Mouse (Mus musculus): Measurements from ENCODE around the gene Usp47. TPM values are rescaled to one million over a fixed set of nuclear protein-coding genes. Genes with fewer than 3 reads are reported as not detected.

Gene Usp47
- polyA plus RNA-seq, 1 experiment from 2014 or later: 55.1 TPM

GRCm38 (mm10) chr7:112040271-112040670 is 17.0 kb downstream of the Usp47 start:
- no peak overlapping the region for H3K4me3 ChIP-seq
- H3K9me3 ChIP-seq (replicated peaks): no peaks in the 10 kb centered on the region
- H3K4me1 ChIP-seq (replicated peaks): peaks cover 39% of the 10 kb centered on the region
- H3K27ac ChIP-seq: peak overlapping the region; percentile 46
- no peak overlapping the region for H3K9ac ChIP-seq
- ATAC-seq (replicated peaks; ENCODE audit: insufficient number of reproducible peaks, insufficient read depth, low FRiP score, low read depth): no peak
- H3K36me3 ChIP-seq: no peaks in the 10 kb centered on the region
- H3K27me3 ChIP-seq: no peaks in the 10 kb centered on the region
- H3K4me2 ChIP-seq: peak overlapping the region; percentile 23; the same call in 1 of the 2 replicates

GRCm38 (mm10) chr7:112042758-112043157 is 19.5 kb downstream of the Usp47 start:
- H3K4me2 ChIP-seq: no peak overlapping the region
- no peak overlapping the region for H3K4me3 ChIP-seq
- H3K4me1 ChIP-seq (replicated peaks): peaks cover 26% of the 10 kb centered on the region
- WGBS: 40% methylated on average over 2 of the region's 2 CpGs
- H3K9ac ChIP-seq: no peak overlapping the region
- H3K27me3 ChIP-seq: no peaks in the 10 kb centered on the region
- no peaks in the 10 kb centered on the region for H3K9me3 ChIP-seq (replicated peaks)
- no peak overlapping the region for H3K27ac ChIP-seq
- no peak for ATAC-seq (replicated peaks; ENCODE audit: insufficient number of reproducible peaks, insufficient read depth, low FRiP score, low read depth)
- no peaks in the 10 kb centered on the region for H3K36me3 ChIP-seq

GRCm38 (mm10) chr7:112045249-112045648 is 21.9 kb downstream of the Usp47 start:
- no peak overlapping the region for H3K27ac ChIP-seq
- H3K4me3 ChIP-seq: no peak overlapping the region
- H3K4me2 ChIP-seq: no peak overlapping the region
- no peaks in the 10 kb centered on the region for H3K27me3 ChIP-seq
- peaks cover 3% of the 10 kb centered on the region; the same call in 1 of the 2 replicates for H3K36me3 ChIP-seq
- H3K4me1 ChIP-seq (replicated peaks): peaks cover 13% of the 10 kb centered on the region
- no peak overlapping the region for H3K9ac ChIP-seq
- no peaks in the 10 kb centered on the region for H3K9me3 ChIP-seq (replicated peaks)
- ATAC-seq (replicated peaks; ENCODE audit: insufficient number of reproducible peaks, insufficient read depth, low FRiP score, low read depth): no peak
- WGBS: 86% methylated on average over 1 of the region's 1 CpGs

GRCm38 (mm10) chr7:112045794-112046388 is 22.6 kb downstream of the Usp47 start:
- peaks cover 9% of the 10 kb centered on the region for H3K4me1 ChIP-seq (replicated peaks)
- no peak for ATAC-seq (replicated peaks; ENCODE audit: insufficient number of reproducible peaks, insufficient read depth, low FRiP score, low read depth)
- no peak overlapping the region for H3K4me3 ChIP-seq
- WGBS: 45% methylated on average over 3 of the region's 3 CpGs
- no peak overlapping the region for H3K27ac ChIP-seq
- H3K9ac ChIP-seq: no peak overlapping the region
- H3K4me2 ChIP-seq: no peak overlapping the region
- peaks cover 3% of the 10 kb centered on the region; the same call in 1 of the 2 replicates for H3K36me3 ChIP-seq
- H3K27me3 ChIP-seq: no peaks in the 10 kb centered on the region
- H3K9me3 ChIP-seq (replicated peaks): no peaks in the 10 kb centered on the region

GRCm38 (mm10) chr7:112048643-112049042 is 25.3 kb downstream of the Usp47 start:
- 84% methylated on average over 5 of the region's 5 CpGs for WGBS
- Histone ChIP-seq H3K4me3 (no peak overlapping the region), H3K36me3 (peaks cover 6% of the 10 kb centered on the region; the same call in 1 of the 2 replicates), H3K27me3 (no peaks in the 10 kb centered on the region), H3K4me1 (replicated peaks) (0 out of 2 replicates have a peak, but pooled peaks cover 2% of the 10 kb centered on the region), H3K9me3 (replicated peaks) (no peaks in the 10 kb centered on the region), H3K27ac (no peak overlapping the region), H3K4me2 (no peak overlapping the region), H3K9ac (no peak overlapping the region)
- no peak for ATAC-seq (replicated peaks; ENCODE audit: insufficient number of reproducible peaks, insufficient read depth, low FRiP score, low read depth)

GRCm38 (mm10) chr7:112053667-112054066 is 30.4 kb downstream of the Usp47 start:
- 86% methylated on average over 3 of the region's 3 CpGs for WGBS
- no peaks in the 10 kb centered on the region for H3K27me3 ChIP-seq
- no peak overlapping the region for H3K9ac ChIP-seq
- peaks cover 30% of the 10 kb centered on the region for H3K36me3 ChIP-seq
- no peak for ATAC-seq (replicated peaks; ENCODE audit: insufficient number of reproducible peaks, insufficient read depth, low FRiP score, low read depth)
- no peak overlapping the region for H3K4me3 ChIP-seq
- no peak overlapping the region for H3K27ac ChIP-seq
- no peaks in the 10 kb centered on the region for H3K9me3 ChIP-seq (replicated peaks)
- H3K4me2 ChIP-seq: no peak overlapping the region
- no peaks in the 10 kb centered on the region for H3K4me1 ChIP-seq (replicated peaks)

GRCm38 (mm10) chr7:112055901-112056625 is 32.8 kb downstream of the Usp47 start:
- Histone ChIP-seq H3K4me2 (no peak overlapping the region), H3K4me3 (no peak overlapping the region), H3K27me3 (no peaks in the 10 kb centered on the region), H3K4me1 (replicated peaks) (0 out of 2 replicates have a peak, but pooled peaks cover 2% of the 10 kb centered on the region), H3K9me3 (replicated peaks) (no peaks in the 10 kb centered on the region), H3K9ac (no peak overlapping the region), H3K36me3 (peaks cover 33% of the 10 kb centered on the region), H3K27ac (no peak overlapping the region)
- WGBS: 73% methylated on average over 8 of the region's 8 CpGs
- ATAC-seq (replicated peaks; ENCODE audit: insufficient number of reproducible peaks, insufficient read depth, low FRiP score, low read depth): no peak

GRCm38 (mm10) chr7:112074868-112075267 is 51.6 kb downstream of the Usp47 start:
- no peak overlapping the region for H3K4me3 ChIP-seq
- H3K27ac ChIP-seq: no peak overlapping the region
- H3K4me2 ChIP-seq: no peak overlapping the region
- no peaks in the 10 kb centered on the region for H3K27me3 ChIP-seq
- H3K36me3 ChIP-seq: peaks cover 36% of the 10 kb centered on the region
- WGBS: 59% methylated on average over 5 of the region's 5 CpGs
- no peak overlapping the region for H3K9ac ChIP-seq
- H3K9me3 ChIP-seq (replicated peaks): no peaks in the 10 kb centered on the region
- 0 out of 2 replicates have a peak, but pooled peaks cover 2% of the 10 kb centered on the region for H3K4me1 ChIP-seq (replicated peaks)
- no peak for ATAC-seq (replicated peaks; ENCODE audit: insufficient number of reproducible peaks, insufficient read depth, low FRiP score, low read depth)

- Histone ChIP-seq H3K36me3 (peaks cover 55% of the 10 kb centered on the region), H3K27me3 (no peaks in the 10 kb centered on the region), H3K4me2 (no peak overlapping the region), H3K4me3 (no peak overlapping the region), H3K4me1 (replicated peaks) (no peaks in the 10 kb centered on the region), H3K9me3 (replicated peaks) (no peaks in the 10 kb centered on the region), H3K9ac (no peak overlapping the region), H3K27ac (no peak overlapping the region)
- WGBS: 71% methylated on average over 1 of the region's 1 CpGs
- ATAC-seq (replicated peaks; ENCODE audit: insufficient number of reproducible peaks, insufficient read depth, low FRiP score, low read depth): no peak
Measured at GRCm38 (mm10) chr7:112082636-112083035, 59.3 kb downstream of the Usp47 start.

- no peaks in the 10 kb centered on the region for H3K4me1 ChIP-seq (replicated peaks)
- no peak overlapping the region for H3K4me3 ChIP-seq
- no peak overlapping the region for H3K4me2 ChIP-seq
- no peak overlapping the region for H3K27ac ChIP-seq
- WGBS: 62% methylated on average over 2 of the region's 2 CpGs
- ATAC-seq (replicated peaks; ENCODE audit: insufficient number of reproducible peaks, insufficient read depth, low FRiP score, low read depth): no peak
- no peaks in the 10 kb centered on the region for H3K9me3 ChIP-seq (replicated peaks)
- H3K9ac ChIP-seq: no peak overlapping the region
- H3K27me3 ChIP-seq: no peaks in the 10 kb centered on the region
- H3K36me3 ChIP-seq: peaks cover 59% of the 10 kb centered on the region
Measured at GRCm38 (mm10) chr7:112084222-112084621, 60.9 kb downstream of the Usp47 start.

GRCm38 (mm10) chr7:112085062-112085461 is 61.8 kb downstream of the Usp47 start:
- WGBS: 38% methylated on average over 4 of the region's 4 CpGs

GRCm38 (mm10) chr7:112086186-112086585 is 62.9 kb downstream of the Usp47 start:
- H3K27ac ChIP-seq: no peak overlapping the region
- no peak overlapping the region for H3K4me2 ChIP-seq
- H3K4me1 ChIP-seq (replicated peaks): no peaks in the 10 kb centered on the region
- no peaks in the 10 kb centered on the region for H3K9me3 ChIP-seq (replicated peaks)
- no peak overlapping the region for H3K9ac ChIP-seq
- H3K36me3 ChIP-seq: peaks cover 67% of the 10 kb centered on the region
- WGBS: 93% methylated on average over 2 of the region's 2 CpGs
- no peaks in the 10 kb centered on the region for H3K27me3 ChIP-seq
- H3K4me3 ChIP-seq: no peak overlapping the region
- ATAC-seq (replicated peaks; ENCODE audit: insufficient number of reproducible peaks, insufficient read depth, low FRiP score, low read depth): no peak

More at GRCm38 (mm10) chr7:112085062-112085461, 61.8 kb downstream of the Usp47 start:
- ATAC-seq (replicated peaks; ENCODE audit: insufficient number of reproducible peaks, insufficient read depth, low FRiP score, low read depth): no peak
- Histone ChIP-seq H3K27me3 (no peaks in the 10 kb centered on the region), H3K27ac (no peak overlapping the region), H3K36me3 (peaks cover 62% of the 10 kb centered on the region), H3K9ac (no peak overlapping the region), H3K4me3 (no peak overlapping the region), H3K9me3 (replicated peaks) (no peaks in the 10 kb centered on the region), H3K4me2 (no peak overlapping the region), H3K4me1 (replicated peaks) (no peaks in the 10 kb centered on the region)
